24 mouse cellular contexts compared by ENCODE assay signal in the genomic region with DNA sequence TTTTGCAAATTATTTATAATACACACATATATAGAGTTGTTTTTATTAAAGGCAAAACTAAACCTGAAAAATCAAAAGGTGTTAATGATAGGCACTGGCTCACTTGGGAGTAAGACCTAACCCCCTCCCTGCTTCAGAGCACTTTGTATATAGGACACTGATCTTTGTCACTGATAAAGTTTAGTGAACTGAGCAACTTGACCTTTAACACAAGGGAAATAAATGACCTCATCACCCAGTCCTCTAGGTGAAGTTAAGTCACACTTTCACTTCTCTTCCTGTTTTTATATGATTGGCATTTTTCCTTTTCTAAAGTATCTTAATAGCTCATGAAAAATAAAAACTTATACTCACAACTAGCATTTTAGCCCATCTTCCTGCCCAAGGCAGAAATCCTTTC.
"Had no signal": no experiment of that assay in that cellular context is flagged by ENCODE, and none has a peak within 500 bp of the region (broad histone marks: within the 10 kb centered on the region; RNA-seq: fewer than 3 reads in every experiment).

No protein-coding gene starts in this region.

- H3K4me2 ChIP-seq: heart, embryonic 12.5 days; hindbrain, embryonic 12.5 days; hindbrain, embryonic 14.5 days; intestine, embryonic 15.5 days; limb, embryonic 12.5 days had no signal

- H3K27me3 ChIP-seq: heart, embryonic 12.5 days; hindbrain, embryonic 12.5 days; intestine, embryonic 15.5 days; limb, embryonic 12.5 days had no signal

- ATAC-seq: hindbrain, embryonic 16.5 days; inflammation-experienced regulatory T-cells, adult 6 months; intestine, embryonic 15.5 days; intestine, postnatal 0 days had no signal

- H3K9ac ChIP-seq: heart, embryonic 12.5 days; hindbrain, embryonic 12.5 days; hindbrain, embryonic 14.5 days; intestine, embryonic 15.5 days; limb, embryonic 12.5 days had no signal

- H3K4me3 ChIP-seq: gastrocnemius, adult 2 months; heart, embryonic 10.5 days; heart, embryonic 12.5 days; hindbrain, embryonic 10.5 days; hindbrain, embryonic 12.5 days; intestine, embryonic 15.5 days; layer of hippocampus, adult 2 months; left cerebral cortex, adult 2 months; limb, embryonic 10.5 days; limb, embryonic 12.5 days had no signal

- H3K4me1 ChIP-seq: heart, embryonic 10.5 days; hindbrain, embryonic 12.5 days; intestine, embryonic 15.5 days; limb, embryonic 10.5 days; limb, embryonic 12.5 days had no signal

- H3K27ac ChIP-seq: gastrocnemius, adult 2 months; heart, embryonic 10.5 days; hindbrain, embryonic 10.5 days; hindbrain, embryonic 12.5 days; hindbrain, embryonic 14.5 days; intestine, embryonic 15.5 days; layer of hippocampus, adult 2 months; left cerebral cortex, adult 2 months; limb, embryonic 10.5 days; limb, embryonic 12.5 days had no signal

- H3K9me3 ChIP-seq: heart, embryonic 10.5 days; heart, embryonic 12.5 days; hindbrain, embryonic 10.5 days; hindbrain, embryonic 12.5 days; intestine, embryonic 15.5 days; limb, embryonic 10.5 days; limb, embryonic 12.5 days had no signal

- DNase-seq: gastrocnemius, adult 2 months; gastrocnemius, postnatal 10 days; gastrocnemius, postnatal 25 days; heart, adult 18-20 months; heart, postnatal 10 days; heart, postnatal 4 days; kidney, adult 18-20 months; kidney, adult 8-10 months; kidney, postnatal 10 days; kidney, postnatal 25 days; kidney, postnatal 4 days had no signal
